ENCODE assay signal across 8 mouse cellular contexts in the genomic region with DNA sequence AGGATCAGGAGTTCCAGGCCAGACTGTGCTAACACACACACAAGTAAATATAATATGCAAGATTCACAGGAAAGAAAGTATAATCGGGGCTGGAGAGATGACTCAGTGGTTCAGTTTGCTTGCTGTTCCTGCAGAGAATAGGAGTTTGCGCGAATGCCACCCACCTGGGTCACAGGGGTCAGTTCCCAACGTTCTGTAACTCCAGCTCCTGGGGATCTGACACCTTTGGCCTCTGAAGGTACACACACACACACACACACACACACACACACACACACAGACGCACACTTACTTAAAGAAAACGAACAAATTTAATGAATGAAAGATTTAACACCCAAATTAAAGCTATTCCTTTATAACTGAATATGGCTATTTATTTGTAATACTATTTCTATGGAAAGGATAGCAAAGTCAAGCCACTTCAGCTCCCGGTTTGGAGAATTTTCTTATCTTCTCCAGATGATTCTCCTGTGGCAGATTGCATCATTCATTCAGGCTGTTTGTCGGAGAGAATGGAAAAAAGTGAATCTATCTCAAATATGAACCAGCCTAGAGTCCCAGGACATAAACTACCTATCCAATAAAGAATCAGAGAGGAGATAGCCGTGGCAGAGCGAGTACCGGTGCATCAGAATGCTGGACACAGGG. TPM values are rescaled to one million over a fixed set of nuclear protein-coding genes. Genes with fewer than 3 reads are reported as not detected.
DNase-seq lines count a peak whose midpoint lies in the region; ATAC-seq and TF ChIP-seq lines count a peak whose summit lies in the region.

No protein-coding gene starts in this region.

- peak overlapping the region; percentile 45; the same call in 1 of the 2 replicates for H3K27ac ChIP-seq in left cerebral cortex, adult 2 months
- H3K27ac ChIP-seq in embryonic facial prominence, embryonic 10.5 days (replicated peaks) = peak overlapping the region; percentile 63
- H3K27ac ChIP-seq in intestine, postnatal 0 days (ENCODE audit: low read depth, low read length) = no peak overlapping the region
- no peak overlapping the region for H3K27ac ChIP-seq in neural tube, embryonic 14.5 days (ENCODE audit: low read depth, low read length)

- ATAC-seq in intestine, postnatal 0 days = no peak
- ATAC-seq in neural tube, embryonic 14.5 days (ENCODE audit: low read depth) = no peak; the same call in 1 of the 2 replicates

- peak overlapping the region; percentile 84 for H3K4me2 ChIP-seq in intestine, postnatal 0 days (replicated peaks; ENCODE audit: low read depth)
- H3K4me2 ChIP-seq in neural tube, embryonic 14.5 days (ENCODE audit: low read depth, low read length) = peak overlapping the region; percentile 73

- no peak for DNase-seq in left cerebral cortex, adult 2 months (ENCODE audit: extremely low spot score in 1 of 2, low spot score in 2 of 2)
- no peak for DNase-seq in left cerebral cortex, adult 9 months (ENCODE audit: low spot score in 2 of 2)
- no peak for DNase-seq in embryonic facial prominence, embryonic 10.5 days (ENCODE audit: low spot score)
- DNase-seq in frontal cortex, postnatal 36 days (ENCODE audit: low spot score in 2 of 2) = no peak
- no peak for DNase-seq in adrenal gland, adult 18-20 months (ENCODE audit: low spot score in 2 of 2)
- no peak for DNase-seq in urinary bladder, postnatal 14 days (ENCODE audit: low spot score)

- H3K36me3 ChIP-seq in embryonic facial prominence, embryonic 10.5 days (replicated peaks) = no peaks in the 10 kb centered on the region
- no peaks in the 10 kb centered on the region for H3K36me3 ChIP-seq in intestine, postnatal 0 days (ENCODE audit: control insufficient read depth, insufficient read depth)
- H3K36me3 ChIP-seq in neural tube, embryonic 14.5 days (ENCODE audit: control insufficient read depth, insufficient read depth, low read length) = no peaks in the 10 kb centered on the region

- no peaks in the 10 kb centered on the region for H3K9me3 ChIP-seq in embryonic facial prominence, embryonic 10.5 days
- H3K9me3 ChIP-seq in intestine, postnatal 0 days (ENCODE audit: control insufficient read depth) = no peaks in the 10 kb centered on the region
- no peaks in the 10 kb centered on the region for H3K9me3 ChIP-seq in neural tube, embryonic 14.5 days (ENCODE audit: control insufficient read depth, low read length)

- intact Hi-C loops in left cerebral cortex, adult 2 months (cut with DNase I) = no loop called here

- H3K4me1 ChIP-seq in embryonic facial prominence, embryonic 10.5 days = peaks cover 18% of the 10 kb centered on the region
- H3K4me1 ChIP-seq in intestine, postnatal 0 days (replicated peaks; ENCODE audit: control insufficient read depth, insufficient read depth, low read length) = no peaks in the 10 kb centered on the region
- peaks cover 5% of the 10 kb centered on the region; the same call in 1 of the 2 replicates for H3K4me1 ChIP-seq in neural tube, embryonic 14.5 days (ENCODE audit: control insufficient read depth, insufficient read depth, low read length)

- 44% methylated on average over 11 of the region's 11 CpGs for WGBS in embryonic facial prominence, embryonic 10.5 days
- 33% methylated on average over 11 of the region's 11 CpGs for WGBS in intestine, postnatal 0 days
- 44% methylated on average over 11 of the region's 11 CpGs for WGBS in neural tube, embryonic 14.5 days

- H3K27me3 ChIP-seq in embryonic facial prominence, embryonic 10.5 days (replicated peaks; ENCODE audit: low read depth, poor library complexity, severe bottlenecking) = no peaks in the 10 kb centered on the region
- no peaks in the 10 kb centered on the region for H3K27me3 ChIP-seq in intestine, postnatal 0 days (replicated peaks; ENCODE audit: control insufficient read depth, insufficient read depth, low read length)
- no peaks in the 10 kb centered on the region for H3K27me3 ChIP-seq in neural tube, embryonic 14.5 days (ENCODE audit: control insufficient read depth, insufficient read depth, low read length)

- peak overlapping the region; percentile 62 for H3K9ac ChIP-seq in intestine, postnatal 0 days (ENCODE audit: low read depth, low read length)
- peak overlapping the region; percentile 44 for H3K9ac ChIP-seq in neural tube, embryonic 14.5 days (replicated peaks; ENCODE audit: low read depth, low read length)

- H3K4me3 ChIP-seq in left cerebral cortex, adult 2 months = peak overlapping the region; percentile 64
- H3K4me3 ChIP-seq in embryonic facial prominence, embryonic 10.5 days = peak overlapping the region; percentile 69
- H3K4me3 ChIP-seq in intestine, postnatal 0 days (ENCODE audit: low read depth, low read length) = peak overlapping the region; percentile 50
- H3K4me3 ChIP-seq in neural tube, embryonic 14.5 days (ENCODE audit: low read depth, low read length) = peak overlapping the region; percentile 38

- no peak for TF ChIP-seq CTCF in left cerebral cortex, adult 2 months (IDR thresholded peaks at IDR 0.05)
- TF ChIP-seq CTCF in intestine, postnatal 0 days (IDR thresholded peaks at IDR 0.05; ENCODE audit: low read depth) = no peak

RNA-seq across cellular contexts. Expression of a gene that starts 8.8 kb away (rescaled TPM):
- total RNA-seq in left cerebral cortex, adult 2 months (2021) = 10 to 100 TPM; 19.9 to 20.2 TPM
- polyA plus RNA-seq in embryonic facial prominence, embryonic 10.5 days (2016; fragmentation: Nextera tagmentation; extraction: Ambion mirVana) = 35.5 and 38.6 TPM in 2 replicates
- polyA plus RNA-seq in intestine, postnatal 0 days (2015; fragmentation: Nextera tagmentation; extraction: Ambion mirVana) = 22.2 and 23.6 TPM in 2 replicates
- polyA plus RNA-seq in neural tube, embryonic 14.5 days (2014; fragmentation: Nextera tagmentation; extraction: Ambion mirVana) = 33.6 and 35.6 TPM in 2 replicates
- 10 to 100 TPM; 22.5 to 26.0 TPM for total RNA-seq in adrenal gland, adult 18-20 months (2021)

RNA-seq across cellular contexts. Expression of a gene that starts 53.6 kb away (rescaled TPM):
- 10 to 100 TPM; 72.4 to 72.6 TPM for total RNA-seq in left cerebral cortex, adult 2 months (2021)
- 74.2 and 74.8 TPM in 2 replicates for polyA plus RNA-seq in embryonic facial prominence, embryonic 10.5 days (2016; fragmentation: Nextera tagmentation; extraction: Ambion mirVana)
- polyA plus RNA-seq in intestine, postnatal 0 days (2015; fragmentation: Nextera tagmentation; extraction: Ambion mirVana) = 51.0 and 51.2 TPM in 2 replicates
- 95.1 and 95.6 TPM in 2 replicates for polyA plus RNA-seq in neural tube, embryonic 14.5 days (2014; fragmentation: Nextera tagmentation; extraction: Ambion mirVana)
- total RNA-seq in adrenal gland, adult 18-20 months (2021) = 100 to 1,000 TPM; 116 to 137 TPM

Comparison
In these comparisons a context has a peak if more than half of its experiments do, and no peak if none do; other contexts are left out.
1. H3K27ac ChIP-seq: peak in left cerebral cortex, adult 2 months (single experiment) and embryonic facial prominence, embryonic 10.5 days (single experiment); none in intestine, postnatal 0 days (single experiment) and neural tube, embryonic 14.5 days (single experiment).
2. Peak in every context shown above with its lines, with median percentiles within 50 percentile points of each other: H3K4me3 ChIP-seq.